Mouse (Mus musculus) olfactory bulb, adult 2 months (tissue): ENCODE results near the gene Fbln7.

Experiments
- CTCF ChIP-seq: fragments of 200-500 bp; IDR thresholded peaks from 2 replicates; pipeline ENCODE4 v1.5.1; 2012; ENCODE audit warnings: low read depth, mild to moderate bottlenecking, low read length, moderate library complexity; ENCODE audit not compliant: insufficient read depth
- POLR2A ChIP-seq: fragments of 200-500 bp; IDR thresholded peaks from 2 replicates; pipeline ENCODE4 v1.6.1; 2012; ENCODE audit warnings: mild to moderate bottlenecking, low read depth, low read length, moderate library complexity; ENCODE audit not compliant: insufficient read depth

GRCm38 (mm10) chr2:128838611-128839010 lies 24.2 kb upstream of the Fbln7 start:
- no peak for TF ChIP-seq CTCF
- TF ChIP-seq POLR2A = no peak
